Mouse (Mus musculus) lung, adult 2 months (tissue): ENCODE measurements around the gene Myo19.
A peak's percentile ranks its signal among the peaks of the same experiment; 100 is the strongest.

Experiments used
- CTCF ChIP-seq: fragments of 200-500 bp; IDR thresholded peaks from 2 replicates; pipeline ENCODE4 v1.5.1; 2011; ENCODE audit warnings: mild to moderate bottlenecking, low read length, control low read depth; ENCODE audit not compliant: insufficient read depth
- POLR2A ChIP-seq: fragments of 200-500 bp; IDR thresholded peaks from 2 replicates; pipeline ENCODE4 v1.6.1; 2011; ENCODE audit warnings: low read depth, mild to moderate bottlenecking, control low read depth, low read length, borderline replicate concordance; ENCODE audit errors: extremely low read depth

DNA sequence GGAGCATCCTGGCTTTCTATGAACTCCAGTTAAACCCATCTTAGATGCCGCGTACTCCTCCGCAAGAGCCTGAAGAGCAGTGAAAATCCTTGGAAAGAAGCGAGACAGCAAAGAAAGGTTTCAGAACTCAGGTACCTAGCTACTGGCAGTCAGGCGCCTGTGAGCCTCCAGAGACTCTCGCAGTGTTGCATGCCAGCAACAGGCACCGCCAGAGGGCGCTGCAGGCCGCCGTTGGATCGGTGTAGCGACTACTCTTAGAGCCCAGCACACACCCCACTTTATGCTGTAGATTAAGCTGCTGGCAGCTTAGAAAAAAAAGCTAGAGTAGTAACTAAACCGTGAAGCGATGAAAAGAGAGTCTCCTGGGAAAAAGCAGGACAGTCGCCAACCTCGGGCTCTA lies 38.5 kb downstream of the Myo19 start:
- TF ChIP-seq CTCF (peak; percentile 84), POLR2A (no peak)
